ENCODE assay signal across 23 mouse cellular contexts in genomic region chr14:45647632-45648031, GRCm38 (mm10). TPM values are rescaled to one million over a fixed set of nuclear protein-coding genes. Genes with fewer than 3 reads are reported as not detected.
DNase-seq lines count a peak whose midpoint lies in the region; ATAC-seq and TF ChIP-seq lines count a peak whose summit lies in the region.
"Had no signal": no experiment of that assay in that cellular context is flagged by ENCODE, and none has a peak within 500 bp of the region (broad histone marks: within the 10 kb centered on the region; RNA-seq: fewer than 3 reads in every experiment).

No protein-coding gene starts in this region.

- 71% methylated on average over 11 of the region's 11 CpGs for WGBS in heart, embryonic 10.5 days
- 60% methylated on average over 11 of the region's 11 CpGs for WGBS in heart, embryonic 13.5 days
- WGBS in heart, embryonic 16.5 days, result 55% methylated on average over 11 of the region's 11 CpGs
- 87% methylated on average over 11 of the region's 11 CpGs for WGBS in stomach, embryonic 16.5 days
- WGBS in stomach, postnatal 0 days, result 80% methylated on average over 11 of the region's 11 CpGs

- H3K36me3 ChIP-seq in heart, embryonic 10.5 days, result no peaks in the 10 kb centered on the region
- H3K36me3 ChIP-seq in heart, embryonic 13.5 days, result no peaks in the 10 kb centered on the region
- no peaks in the 10 kb centered on the region for H3K36me3 ChIP-seq in heart, embryonic 16.5 days (ENCODE audit: control insufficient read depth, insufficient read depth)
- no peaks in the 10 kb centered on the region for H3K36me3 ChIP-seq in stomach, embryonic 16.5 days (ENCODE audit: control insufficient read depth, insufficient read depth, low read length)
- H3K36me3 ChIP-seq in stomach, postnatal 0 days (ENCODE audit: control insufficient read depth, insufficient read depth, low read length), result no peaks in the 10 kb centered on the region
- H3K36me3 ChIP-seq: forebrain, embryonic 10.5 days; hindbrain, embryonic 10.5 days; hindbrain, embryonic 13.5 days had no signal

- H3K27ac ChIP-seq in heart, embryonic 10.5 days, result no peak overlapping the region
- H3K27ac ChIP-seq in heart, embryonic 13.5 days (replicated peaks), result 0 out of 2 replicates have a peak overlapping the region, but pooled peaks have one; percentile 1
- H3K27ac ChIP-seq in heart, embryonic 16.5 days (ENCODE audit: low read length), result peak overlapping the region; percentile 71
- H3K27ac ChIP-seq in stomach, embryonic 16.5 days (ENCODE audit: low read length), result peak overlapping the region; percentile 9; the same call in 1 of the 2 replicates
- H3K27ac ChIP-seq in stomach, postnatal 0 days (replicated peaks), result no peak overlapping the region
- H3K27ac ChIP-seq: forebrain, embryonic 10.5 days; forebrain, embryonic 13.5 days; gastrocnemius, adult 2 months; hindbrain, embryonic 10.5 days; hindbrain, embryonic 13.5 days had no signal

- H3K4me3 ChIP-seq in heart, embryonic 10.5 days, result no peak overlapping the region
- H3K4me3 ChIP-seq in heart, embryonic 13.5 days, result no peak overlapping the region
- no peak overlapping the region for H3K4me3 ChIP-seq in heart, embryonic 16.5 days (ENCODE audit: low read length)
- H3K4me3 ChIP-seq in stomach, embryonic 16.5 days (replicated peaks; ENCODE audit: low read length), result no peak overlapping the region
- H3K4me3 ChIP-seq in stomach, postnatal 0 days (ENCODE audit: low read depth, low read length), result no peak overlapping the region
- H3K4me3 ChIP-seq: forebrain, embryonic 10.5 days; forebrain, embryonic 13.5 days; gastrocnemius, adult 2 months; hindbrain, embryonic 10.5 days; hindbrain, embryonic 13.5 days had no signal

- H3K9me3 ChIP-seq in heart, embryonic 10.5 days, result no peaks in the 10 kb centered on the region
- H3K9me3 ChIP-seq in heart, embryonic 13.5 days, result no peaks in the 10 kb centered on the region
- no peaks in the 10 kb centered on the region for H3K9me3 ChIP-seq in heart, embryonic 16.5 days (replicated peaks; ENCODE audit: control insufficient read depth, low read length)
- no peaks in the 10 kb centered on the region for H3K9me3 ChIP-seq in stomach, embryonic 16.5 days (replicated peaks; ENCODE audit: control insufficient read depth, low read length)
- no peaks in the 10 kb centered on the region for H3K9me3 ChIP-seq in stomach, postnatal 0 days (ENCODE audit: control insufficient read depth, low read length)
- H3K9me3 ChIP-seq: forebrain, embryonic 10.5 days; forebrain, embryonic 13.5 days; hindbrain, embryonic 10.5 days; hindbrain, embryonic 13.5 days had no signal

- ATAC-seq in heart, embryonic 13.5 days (ENCODE audit: extremely low read depth, insufficient number of reproducible peaks, low FRiP score, low TSS enrichment), result no peak
- ATAC-seq in heart, embryonic 16.5 days (replicated peaks; ENCODE audit: extremely low read depth, insufficient read depth, low FRiP score), result peak; percentile 61; the same call in 1 of the 2 replicates
- ATAC-seq in stomach, embryonic 16.5 days (ENCODE audit: insufficient read depth, low FRiP score), result no peak
- ATAC-seq in stomach, postnatal 0 days (ENCODE audit: low FRiP score, low TSS enrichment), result no peak
- ATAC-seq: forebrain, embryonic 13.5 days; forebrain, postnatal 0 days; hindbrain, embryonic 16.5 days; intestine, postnatal 0 days had no signal

- no peaks in the 10 kb centered on the region for H3K27me3 ChIP-seq in heart, embryonic 10.5 days (ENCODE audit: insufficient read depth, poor library complexity, severe bottlenecking)
- no peaks in the 10 kb centered on the region for H3K27me3 ChIP-seq in heart, embryonic 13.5 days (replicated peaks)
- H3K27me3 ChIP-seq in heart, embryonic 16.5 days (ENCODE audit: control insufficient read depth, insufficient read depth, low read length), result no peaks in the 10 kb centered on the region
- no peaks in the 10 kb centered on the region for H3K27me3 ChIP-seq in stomach, embryonic 16.5 days (ENCODE audit: control insufficient read depth, insufficient read depth, low read length)
- H3K27me3 ChIP-seq in stomach, postnatal 0 days (ENCODE audit: control insufficient read depth, insufficient read depth, low read length), result no peaks in the 10 kb centered on the region
- H3K27me3 ChIP-seq: forebrain, embryonic 13.5 days; hindbrain, embryonic 13.5 days had no signal

- no peak overlapping the region for H3K9ac ChIP-seq in heart, embryonic 13.5 days
- peak overlapping the region; percentile 32; the same call in 1 of the 2 replicates for H3K9ac ChIP-seq in heart, embryonic 16.5 days (ENCODE audit: low read length)
- no peak overlapping the region for H3K9ac ChIP-seq in stomach, embryonic 16.5 days (ENCODE audit: low read length)
- H3K9ac ChIP-seq in stomach, postnatal 0 days (ENCODE audit: low read length), result no peak overlapping the region
- H3K9ac ChIP-seq: forebrain, embryonic 13.5 days; forebrain, postnatal 0 days; hindbrain, embryonic 13.5 days had no signal

- intact Hi-C loops in heart, postnatal 14 days (cut with DNase I), result no loop called here

- TF ChIP-seq EP300 in stomach, postnatal 0 days (optimal IDR thresholded peaks at IDR 0.05), result no peak

- H3K4me2 ChIP-seq in heart, embryonic 13.5 days, result peak overlapping the region; percentile 33
- H3K4me2 ChIP-seq in heart, embryonic 16.5 days (ENCODE audit: low read depth, low read length), result peak overlapping the region; percentile 28
- no peak overlapping the region for H3K4me2 ChIP-seq in stomach, embryonic 16.5 days (ENCODE audit: low read depth, low read length)
- no peak overlapping the region for H3K4me2 ChIP-seq in stomach, postnatal 0 days (replicated peaks; ENCODE audit: low read depth)
- H3K4me2 ChIP-seq: forebrain, embryonic 13.5 days; hindbrain, embryonic 13.5 days had no signal

- peaks cover 46% of the 10 kb centered on the region for H3K4me1 ChIP-seq in heart, embryonic 10.5 days
- peaks cover 72% of the 10 kb centered on the region for H3K4me1 ChIP-seq in heart, embryonic 13.5 days
- H3K4me1 ChIP-seq in heart, embryonic 16.5 days (ENCODE audit: control insufficient read depth, insufficient read depth, low read length), result peaks cover 29% of the 10 kb centered on the region
- H3K4me1 ChIP-seq in stomach, embryonic 16.5 days (ENCODE audit: control insufficient read depth, insufficient read depth, low read length), result no peaks in the 10 kb centered on the region
- no peaks in the 10 kb centered on the region for H3K4me1 ChIP-seq in stomach, postnatal 0 days (replicated peaks; ENCODE audit: control insufficient read depth, insufficient read depth)

- no peak for TF ChIP-seq CTCF in stomach, postnatal 0 days (IDR thresholded peaks at IDR 0.05; ENCODE audit: low read depth)

- DNase-seq in heart, adult 11 months, result peak; percentile 86
- DNase-seq in heart, embryonic 10.5 days (ENCODE audit: low spot score), result no peak
- no peak for DNase-seq in heart, postnatal 14 days
- DNase-seq in heart, postnatal 4 days, result no peak
- DNase-seq in stomach, postnatal 0 days (ENCODE audit: low spot score), result no peak
- DNase-seq: adrenal gland, adult 8-10 months; adrenal gland, postnatal 25 days; cerebellum, adult 18-20 months; cerebellum, adult 9-10 months; cerebellum, postnatal 14 days; forebrain, postnatal 0 days; gastrocnemius, adult 2 months; gastrocnemius, postnatal 14 days; kidney, adult 2 months had no signal

RNA-seq across cellular contexts. Expression of gene Ddhd1, which starts 10.3 kb away (rescaled TPM):
- polyA plus RNA-seq in heart, embryonic 10.5 days (2016; fragmentation: Nextera tagmentation; extraction: Ambion mirVana), result 9.5 and 10.0 TPM in 2 replicates
- 6.7 and 7.9 TPM in 2 replicates for polyA plus RNA-seq in heart, embryonic 13.5 days (2015; fragmentation: Nextera tagmentation; extraction: Ambion mirVana)
- total RNA-seq in heart, postnatal 14 days (2021), result 10 to 100 TPM; 10.0 to 11.8 TPM
- polyA plus RNA-seq in heart, embryonic 16.5 days (2015; fragmentation: Nextera tagmentation; extraction: Ambion mirVana), result 8.1 and 9.3 TPM in 2 replicates
- 10 to 100 TPM; 17.7 to 19.8 TPM for total RNA-seq in heart, postnatal 4 days (2021)
- polyA plus RNA-seq in stomach, embryonic 16.5 days (2015; fragmentation: Nextera tagmentation; extraction: Ambion mirVana), result 4.3 and 5.2 TPM in 2 replicates
- 4.4 and 4.5 TPM in 2 replicates for polyA plus RNA-seq in stomach, postnatal 0 days (2015; fragmentation: Nextera tagmentation; extraction: Ambion mirVana)

Comparison
In these comparisons a context has a peak if more than half of its experiments do, and no peak if none do; other contexts are left out.
1. H3K27ac ChIP-seq: peak in heart, embryonic 13.5 days (single experiment), heart, embryonic 16.5 days (single experiment) and stomach, embryonic 16.5 days (single experiment); none in heart, embryonic 10.5 days (single experiment) and stomach, postnatal 0 days (single experiment).
2. H3K4me2 ChIP-seq: peak in heart, embryonic 13.5 days (single experiment) and heart, embryonic 16.5 days (single experiment); none in stomach, embryonic 16.5 days (single experiment) and stomach, postnatal 0 days (single experiment).